Mouse (Mus musculus) hindbrain, embryonic 13.5 days (tissue): Measurements from ENCODE around the gene Hyal1. TPM values are rescaled to one million over a fixed set of nuclear protein-coding genes. Genes with fewer than 3 reads are reported as not detected.

Experiments used
- ATAC-seq: fragments of 200-750 bp; cut with Nextera tagmentation; 2 replicates; pipeline ENCODE4 v1.8.0; 2017; ENCODE audit warnings: moderate TSS enrichment; ENCODE audit not compliant: low FRiP score
- H3K27ac ChIP-seq: fragments of 300-500 bp; sonication (generic); 2 replicates; pipeline ENCODE4 v1.5.1; 2015; ENCODE audit warnings: inconsistent platforms, mild to moderate bottlenecking, moderate library complexity
- H3K27me3 ChIP-seq: fragments of 300-500 bp; sonication (generic); 2 replicates; pipeline ENCODE4 v1.6.1; 2015; ENCODE audit warnings: mild to moderate bottlenecking, inconsistent platforms
- H3K36me3 ChIP-seq: fragments of 300-500 bp; sonication (generic); 2 replicates; pipeline ENCODE4 v1.6.1; 2015; ENCODE audit warnings: mild to moderate bottlenecking, inconsistent platforms
- H3K4me1 ChIP-seq: fragments of 300-500 bp; sonication (generic); replicated peaks from 2 replicates; pipeline ENCODE4 v1.6.1; 2015; ENCODE audit warnings: inconsistent platforms
- H3K4me2 ChIP-seq: fragments of 300-500 bp; sonication (generic); 2 replicates; pipeline ENCODE4 v1.6.1; 2015; ENCODE audit warnings: inconsistent platforms, mild to moderate bottlenecking, moderate library complexity
- H3K4me3 ChIP-seq: fragments of 300-500 bp; sonication (generic); 2 replicates; pipeline ENCODE4 v1.5.1; 2015; ENCODE audit warnings: mild to moderate bottlenecking, inconsistent platforms
- H3K9ac ChIP-seq: fragments of 300-500 bp; sonication (generic); 2 replicates; pipeline ENCODE4 v1.6.1; 2015; ENCODE audit warnings: mild to moderate bottlenecking, inconsistent platforms
- H3K9me3 ChIP-seq: fragments of 300-500 bp; sonication (generic); 2 replicates; pipeline ENCODE4 v1.6.1; 2016; ENCODE audit warnings: inconsistent platforms
- WGBS: fragments of 180-500 bp; shearing (Covaris S2); methylation state at CpG from one replicate; pipeline ENCODE4 v1.1.7; 2015; 5-methylcytosine and 5-hydroxymethylcytosine counted together
- polyA plus RNA-seq: library from polyadenylated mRNA; unstranded; fragments of >200 nt; fragmentation: Nextera tagmentation; extraction: Ambion mirVana; gene quantifications from 2 replicates; pipeline ENCODE4 v1.2.1, GENCODE M21; 2015

Gene Hyal1
- polyA plus RNA-seq, 1 experiment from 2014 or later, result 8.4 TPM

DNA sequence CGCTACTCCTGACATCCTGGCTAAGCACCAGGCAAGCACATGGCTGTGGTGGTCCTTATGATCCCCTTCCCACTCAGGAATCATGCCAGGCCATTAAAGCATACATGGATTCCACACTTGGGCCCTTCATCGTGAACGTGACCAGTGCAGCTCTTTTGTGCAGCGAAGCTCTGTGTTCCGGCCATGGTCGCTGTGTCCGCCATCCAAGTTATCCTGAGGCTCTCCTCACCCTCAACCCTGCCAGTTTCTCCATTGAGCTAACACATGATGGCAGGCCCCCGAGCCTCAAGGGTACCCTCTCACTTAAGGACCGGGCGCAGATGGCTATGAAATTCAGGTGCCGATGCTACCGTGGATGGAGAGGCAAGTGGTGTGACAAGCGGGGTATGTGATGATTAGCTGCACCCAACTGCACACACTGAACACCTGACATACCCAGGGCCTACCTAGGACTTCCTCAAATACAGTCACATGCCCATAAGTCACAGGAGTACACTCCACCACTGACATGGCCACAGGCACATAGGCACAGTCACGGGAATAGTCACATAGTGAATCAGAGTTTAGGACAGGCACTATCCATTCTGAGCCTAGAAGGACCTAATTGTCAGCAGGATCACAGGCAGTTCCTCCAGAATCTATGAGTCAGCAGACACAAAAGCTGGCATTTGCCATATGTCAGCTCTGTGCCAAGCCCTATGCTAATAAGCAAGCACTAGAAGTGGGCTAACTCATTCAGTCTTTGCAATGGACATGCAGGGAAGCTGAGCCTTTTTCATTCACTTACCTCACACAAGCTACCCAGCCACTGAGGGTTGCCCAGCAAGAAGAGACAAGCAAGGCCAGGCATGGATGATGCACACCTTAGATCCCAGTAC, 2.5 kb downstream of the Hyal1 start:
- H3K36me3 ChIP-seq, result peaks cover 21% of the 10 kb centered on the region
- 95% methylated on average over 14 of the region's 14 CpGs for WGBS
- ATAC-seq, result no peak
- H3K27ac ChIP-seq, result peak overlapping the region; percentile 86; the same call in 1 of the 2 replicates
- peak overlapping the region; percentile 56; the same call in 1 of the 2 replicates for H3K9ac ChIP-seq
- peaks cover 48% of the 10 kb centered on the region for H3K4me1 ChIP-seq
- no peak overlapping the region for H3K4me3 ChIP-seq
- H3K9me3 ChIP-seq, result no peaks in the 10 kb centered on the region
- H3K4me2 ChIP-seq, result peak overlapping the region; percentile 97; the same call in 1 of the 2 replicates
- H3K27me3 ChIP-seq, result no peaks in the 10 kb centered on the region

GRCm38 (mm10) chr9:107580501-107581317, 4.0 kb downstream of the Hyal1 start, which contains the start of gene Hyal3:
Hyal3 (plus strand) TSS chr9:107580818.
- Histone ChIP-seq H3K4me1 (peaks cover 48% of the 10 kb centered on the region), H3K36me3 (peaks cover 10% of the 10 kb centered on the region), H3K27ac (peak within 1 kb of the TSS; percentile 86), H3K4me2 (peak within 1 kb of the TSS; percentile 97), H3K4me3 (peak within 1 kb of the TSS; percentile 62), H3K9me3 (no peaks in the 10 kb centered on the region), H3K9ac (peak within 1 kb of the TSS; percentile 83), H3K27me3 (no peaks in the 10 kb centered on the region)
- peak; percentile 70 for ATAC-seq
- under 1% methylated on average over 32 of the region's 32 CpGs for WGBS

GRCm38 (mm10) chr9:107581584-107581983, 4.9 kb downstream of the Hyal1 start:
- H3K4me1 ChIP-seq, result peaks cover 45% of the 10 kb centered on the region
- H3K4me2 ChIP-seq, result peak overlapping the region; percentile 97
- H3K27me3 ChIP-seq, result no peaks in the 10 kb centered on the region
- H3K36me3 ChIP-seq, result peaks cover 10% of the 10 kb centered on the region
- ATAC-seq, result no peak
- H3K9me3 ChIP-seq, result no peaks in the 10 kb centered on the region
- WGBS, result 83% methylated on average over 4 of the region's 4 CpGs
- H3K4me3 ChIP-seq, result peak overlapping the region; percentile 62
- no peak overlapping the region for H3K27ac ChIP-seq
- peak overlapping the region; percentile 83 for H3K9ac ChIP-seq

GRCm38 (mm10) chr9:107582509-107583062, 5.9 kb downstream of the Hyal1 start:
- ATAC-seq, result no peak
- WGBS, result 90% methylated on average over 7 of the region's 7 CpGs
- Histone ChIP-seq H3K4me2 (no peak overlapping the region), H3K27ac (no peak overlapping the region), H3K27me3 (no peaks in the 10 kb centered on the region), H3K9me3 (no peaks in the 10 kb centered on the region), H3K36me3 (peaks cover 10% of the 10 kb centered on the region), H3K9ac (no peak overlapping the region), H3K4me3 (no peak overlapping the region), H3K4me1 (peaks cover 35% of the 10 kb centered on the region)

- no peak for ATAC-seq
- Histone ChIP-seq H3K27me3 (no peaks in the 10 kb centered on the region), H3K27ac (no peak overlapping the region), H3K9me3 (no peaks in the 10 kb centered on the region), H3K9ac (no peak overlapping the region), H3K4me2 (no peak overlapping the region), H3K4me3 (no peak overlapping the region), H3K4me1 (peaks cover 36% of the 10 kb centered on the region), H3K36me3 (peaks cover 10% of the 10 kb centered on the region)
- WGBS, result 93% methylated on average over 14 of the region's 14 CpGs
These were observed 6.4 kb downstream of the Hyal1 start for GRCm38 (mm10) chr9:107583174-107583573.

DNA sequence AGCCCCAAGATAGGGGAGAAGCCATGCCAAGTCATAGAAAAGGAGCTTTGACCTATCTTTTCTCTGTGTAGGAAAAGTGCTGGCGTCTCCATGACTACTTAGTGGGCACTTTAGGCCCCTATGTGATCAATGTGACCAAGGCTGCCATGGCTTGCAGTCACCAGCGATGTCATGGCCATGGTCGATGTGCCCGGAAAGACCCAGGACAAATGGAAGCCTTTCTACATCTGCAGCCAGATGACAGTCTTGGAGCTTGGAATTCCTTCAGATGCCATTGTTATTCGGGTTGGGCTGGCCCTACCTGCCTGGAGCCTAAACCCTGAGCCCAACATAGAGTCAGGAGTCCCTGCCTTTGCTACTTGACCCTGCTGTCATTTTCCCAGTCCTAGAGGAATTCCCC, 9.8 kb downstream of the Hyal1 start:
- Histone ChIP-seq H3K9me3 (no peaks in the 10 kb centered on the region), H3K4me3 (no peak overlapping the region), H3K36me3 (peaks cover 29% of the 10 kb centered on the region), H3K27ac (no peak overlapping the region), H3K27me3 (no peaks in the 10 kb centered on the region), H3K9ac (no peak overlapping the region), H3K4me1 (peaks cover 22% of the 10 kb centered on the region), H3K4me2 (no peak overlapping the region)
- 95% methylated on average over 5 of the region's 5 CpGs for WGBS
- no peak for ATAC-seq

- peak; percentile 97 for ATAC-seq
- no peaks in the 10 kb centered on the region for H3K9me3 ChIP-seq
- peak within 1 kb of the TSS; percentile 69 for H3K9ac ChIP-seq
- H3K4me3 ChIP-seq, result peak within 1 kb of the TSS; percentile 71
- H3K4me2 ChIP-seq, result peak within 1 kb of the TSS; percentile 86
- no peaks in the 10 kb centered on the region for H3K27me3 ChIP-seq
- peaks cover 15% of the 10 kb centered on the region for H3K4me1 ChIP-seq
- 13% methylated on average over 46 of the region's 46 CpGs for WGBS
- peaks cover 36% of the 10 kb centered on the region for H3K36me3 ChIP-seq
- H3K27ac ChIP-seq, result no peak within 1 kb of the TSS
These were observed 10.5 kb downstream of the Hyal1 start, which contains the start of gene Ifrd2 for GRCm38 (mm10) chr9:107586974-107587832. Ifrd2 (plus strand) TSS chr9:107587642.

GRCm38 (mm10) chr9:107587833-107588639, 11.3 kb downstream of the Hyal1 start:
- peaks cover 15% of the 10 kb centered on the region for H3K4me1 ChIP-seq
- no peaks in the 10 kb centered on the region for H3K9me3 ChIP-seq
- H3K9ac ChIP-seq, result peak overlapping the region; percentile 69
- 7% methylated on average over 33 of the region's 33 CpGs for WGBS
- H3K27ac ChIP-seq, result no peak overlapping the region
- peaks cover 41% of the 10 kb centered on the region for H3K36me3 ChIP-seq
- no peak for ATAC-seq
- H3K4me2 ChIP-seq, result peak overlapping the region; percentile 86
- peak overlapping the region; percentile 71 for H3K4me3 ChIP-seq
- no peaks in the 10 kb centered on the region for H3K27me3 ChIP-seq

GRCm38 (mm10) chr9:107590058-107590772, 13.5 kb downstream of the Hyal1 start:
- no peaks in the 10 kb centered on the region for H3K27me3 ChIP-seq
- no peak overlapping the region for H3K9ac ChIP-seq
- H3K9me3 ChIP-seq, result no peaks in the 10 kb centered on the region
- H3K36me3 ChIP-seq, result peaks cover 46% of the 10 kb centered on the region
- no peak for ATAC-seq
- 90% methylated on average over 25 of the region's 25 CpGs for WGBS
- no peak overlapping the region for H3K4me3 ChIP-seq
- peaks cover 21% of the 10 kb centered on the region for H3K4me1 ChIP-seq
- no peak overlapping the region for H3K27ac ChIP-seq
- H3K4me2 ChIP-seq, result no peak overlapping the region

- 96% methylated on average over 6 of the region's 6 CpGs for WGBS
- no peak for ATAC-seq
- H3K36me3 ChIP-seq, result peaks cover 46% of the 10 kb centered on the region
These were observed 14.0 kb downstream of the Hyal1 start for GRCm38 (mm10) chr9:107590773-107591060.

More at GRCm38 (mm10) chr9:107590773-107591060, 14.0 kb downstream of the Hyal1 start:
- Histone ChIP-seq H3K4me2 (no peak overlapping the region), H3K27ac (no peak overlapping the region), H3K4me3 (no peak overlapping the region), H3K9me3 (no peaks in the 10 kb centered on the region), H3K27me3 (no peaks in the 10 kb centered on the region), H3K4me1 (peaks cover 21% of the 10 kb centered on the region), H3K9ac (no peak overlapping the region)
